Comparison of ENCODE assay signal across 16 mouse cellular contexts in the genomic region with DNA sequence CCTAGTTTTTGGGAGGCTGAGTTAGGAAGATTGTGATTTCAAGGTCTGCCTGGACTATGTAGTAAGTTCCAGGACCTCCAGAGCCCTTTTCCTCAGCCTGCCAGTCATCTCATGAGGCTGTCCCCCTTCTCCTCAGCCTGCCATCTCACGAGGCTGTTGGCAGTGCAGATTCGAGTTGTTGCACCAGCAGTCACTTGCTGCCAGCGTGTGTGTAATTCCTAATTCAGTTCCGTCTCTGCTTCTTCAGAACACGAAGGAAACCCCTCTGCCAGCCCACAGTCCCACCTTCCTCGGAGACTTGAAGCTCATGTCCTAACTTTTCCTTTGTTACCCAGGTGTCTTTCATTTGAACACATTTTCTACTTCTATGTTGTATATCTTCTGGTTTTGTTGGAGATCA.
"Had no signal": no experiment of that assay in that cellular context is flagged by ENCODE, and none has a peak within 500 bp of the region (broad histone marks: within the 10 kb centered on the region; RNA-seq: fewer than 3 reads in every experiment).

No protein-coding gene starts in this region.

- H3K9ac ChIP-seq: intestine, embryonic 15.5 days; liver, embryonic 15.5 days; neural tube, embryonic 12.5 days had no signal

- ATAC-seq: intestine, embryonic 15.5 days had no signal

- H3K27ac ChIP-seq: intestine, embryonic 15.5 days; left cerebral cortex, adult 2 months; liver, embryonic 15.5 days; midbrain, embryonic 10.5 days; neural tube, embryonic 12.5 days had no signal

- H3K27me3 ChIP-seq: intestine, embryonic 15.5 days; liver, embryonic 15.5 days; neural tube, embryonic 12.5 days had no signal

- H3K4me2 ChIP-seq: intestine, embryonic 15.5 days; liver, embryonic 11.5 days; liver, embryonic 15.5 days; neural tube, embryonic 12.5 days had no signal

- H3K4me1 ChIP-seq: midbrain, embryonic 10.5 days; neural tube, embryonic 12.5 days had no signal

- DNase-seq: lung, adult 2 months; lung, postnatal 10 days; lung, postnatal 4 days; midbrain, embryonic 14.5 days; retina, postnatal 1 day; right cerebral cortex, postnatal 4 days; spleen, adult 18-20 months; thymus, adult 18-20 months; thymus, postnatal 14 days had no signal

- H3K36me3 ChIP-seq: intestine, embryonic 15.5 days; liver, embryonic 15.5 days; neural tube, embryonic 12.5 days had no signal

- H3K4me3 ChIP-seq: intestine, embryonic 15.5 days; left cerebral cortex, adult 2 months; liver, embryonic 15.5 days; midbrain, embryonic 10.5 days; myocyte; neural tube, embryonic 12.5 days had no signal

- H3K9me3 ChIP-seq: intestine, embryonic 15.5 days; liver, embryonic 15.5 days; midbrain, embryonic 10.5 days; neural tube, embryonic 12.5 days had no signal
